7 mouse cellular contexts compared by ENCODE assay signal in genomic region chr12:99406697-99407317, GRCm38 (mm10).
DNase-seq lines count a peak whose midpoint lies in the region; ATAC-seq and TF ChIP-seq lines count a peak whose summit lies in the region.

No protein-coding gene starts in this region.

- H3K9me3 ChIP-seq in neural tube, embryonic 11.5 days (ENCODE audit: control insufficient read depth, low read length) = no peaks in the 10 kb centered on the region
- H3K9me3 ChIP-seq in intestine, postnatal 0 days (ENCODE audit: control insufficient read depth) = no peaks in the 10 kb centered on the region

- 0 out of 2 replicates have a peak overlapping the region, but pooled peaks have one; percentile 34 for H3K27ac ChIP-seq in neural tube, embryonic 11.5 days (ENCODE audit: low read depth, low read length)
- peak overlapping the region; percentile 1; the same call in 1 of the 2 replicates for H3K27ac ChIP-seq in intestine, postnatal 0 days (ENCODE audit: low read depth, low read length)

- ATAC-seq in neural tube, embryonic 11.5 days (ENCODE audit: insufficient read depth, low FRiP score, low TSS enrichment) = no peak
- ATAC-seq in common myeloid progenitor, adult 5-6 weeks (replicated peaks; ENCODE audit: low read depth, poor library complexity, severe bottlenecking) = peak; percentile 37
- no peak for ATAC-seq in intestine, postnatal 0 days

- H3K36me3 ChIP-seq in neural tube, embryonic 11.5 days (ENCODE audit: control insufficient read depth, insufficient read depth, low read length) = no peaks in the 10 kb centered on the region
- no peaks in the 10 kb centered on the region for H3K36me3 ChIP-seq in intestine, postnatal 0 days (ENCODE audit: control insufficient read depth, insufficient read depth)

- no peak overlapping the region for H3K4me2 ChIP-seq in neural tube, embryonic 11.5 days (ENCODE audit: low read depth)
- peak overlapping the region; percentile 65 for H3K4me2 ChIP-seq in intestine, postnatal 0 days (replicated peaks; ENCODE audit: low read depth)

- H3K9ac ChIP-seq in neural tube, embryonic 11.5 days (ENCODE audit: low read length) = no peak overlapping the region
- peak overlapping the region; percentile 43; the same call in 1 of the 2 replicates for H3K9ac ChIP-seq in intestine, postnatal 0 days (ENCODE audit: low read depth, low read length)

- H3K4me1 ChIP-seq in neural tube, embryonic 11.5 days (ENCODE audit: control insufficient read depth, insufficient read depth, low read length) = no peaks in the 10 kb centered on the region; the same call in 1 of the 2 replicates
- peaks cover 2% of the 10 kb centered on the region for H3K4me1 ChIP-seq in intestine, postnatal 0 days (replicated peaks; ENCODE audit: control insufficient read depth, insufficient read depth, low read length)

- no peak for TF ChIP-seq CTCF in intestine, postnatal 0 days (IDR thresholded peaks at IDR 0.05; ENCODE audit: low read depth)

- H3K4me3 ChIP-seq in neural tube, embryonic 11.5 days (ENCODE audit: low read depth, low read length) = no peak overlapping the region
- H3K4me3 ChIP-seq in intestine, postnatal 0 days (ENCODE audit: low read depth, low read length) = peak overlapping the region; percentile 44

- no peak for DNase-seq in neural tube, embryonic 11.5 days (ENCODE audit: low spot score)
- no peak for DNase-seq in neural tube, embryonic 10.5 days (ENCODE audit: extremely low spot score, low spot score)
- peak; percentile 29 for DNase-seq in thymus, postnatal 14 days
- DNase-seq in embryo, embryonic 10.5 days (ENCODE audit: low spot score) = no peak
- DNase-seq in adrenal gland, postnatal 25 days = no peak

- H3K27me3 ChIP-seq in neural tube, embryonic 11.5 days (ENCODE audit: control insufficient read depth, insufficient read depth, low read length) = no peaks in the 10 kb centered on the region
- H3K27me3 ChIP-seq in intestine, postnatal 0 days (replicated peaks; ENCODE audit: control insufficient read depth, insufficient read depth, low read length) = no peaks in the 10 kb centered on the region

- WGBS in neural tube, embryonic 11.5 days = 81% methylated on average over 15 of the region's 15 CpGs
- WGBS in intestine, postnatal 0 days = 7% methylated on average over 15 of the region's 15 CpGs
